Mouse (Mus musculus): ENCODE results near the gene Als2. TPM values are rescaled to one million over a fixed set of nuclear protein-coding genes. Genes with fewer than 3 reads are reported as not detected.

The Als2 gene
- polyA plus RNA-seq, 1 experiment from 2014 or later = 14.8 TPM

DNA sequence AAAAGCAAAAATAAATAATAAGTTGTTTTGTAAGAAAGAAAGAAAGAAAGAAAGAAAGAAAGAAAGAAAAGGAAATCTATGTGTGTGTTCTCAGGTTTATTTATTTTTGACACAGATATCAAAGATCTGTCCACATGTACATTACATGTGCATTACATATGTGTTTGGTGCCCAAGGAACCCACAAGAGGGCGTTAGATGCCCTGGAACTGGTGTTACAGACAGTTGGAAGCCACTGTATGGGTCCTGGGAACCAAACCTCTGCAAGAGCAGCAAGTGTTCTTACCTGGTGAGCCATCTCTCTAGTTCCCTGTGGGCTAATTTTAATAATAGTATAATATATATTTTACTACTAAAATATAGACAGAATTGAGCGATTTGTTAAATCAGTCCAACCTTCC is 6.7 kb upstream of the Als2 start:
- no peak overlapping the region for H3K4me2 ChIP-seq
- WGBS = 67% methylated on average over 2 of the region's 2 CpGs

DNA sequence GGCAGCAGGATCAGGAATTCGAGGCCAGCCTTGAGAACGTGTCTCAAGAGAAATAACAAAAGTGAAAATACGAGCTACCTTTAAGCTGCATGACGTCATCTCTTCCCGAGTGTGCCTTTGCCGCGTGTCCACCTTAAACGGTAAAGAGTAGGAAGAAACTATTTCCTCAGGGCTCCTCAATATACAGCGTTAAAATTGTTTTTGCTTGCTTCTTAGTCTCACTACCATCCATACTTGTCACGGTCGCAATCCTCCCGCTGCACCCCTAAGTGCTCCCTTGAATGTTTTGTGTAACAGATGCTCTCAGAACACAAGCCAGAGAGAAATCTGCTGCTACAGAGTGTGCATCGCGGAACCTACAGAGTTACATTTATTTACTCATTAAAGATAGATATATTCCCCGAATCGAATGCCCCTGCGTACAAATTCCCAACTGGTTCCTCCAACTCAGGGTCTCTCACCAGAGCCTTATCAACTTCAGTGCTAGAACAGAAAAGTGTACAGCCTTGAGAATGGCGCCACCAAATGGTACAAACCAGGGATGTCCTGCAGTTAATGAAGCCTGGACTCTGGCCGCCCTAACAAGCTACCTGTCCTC is 682 bp upstream of the Als2 start:
- H3K27ac ChIP-seq (replicated peaks) = peak overlapping the region; percentile 46
- under 1% methylated on average over 19 of the region's 19 CpGs for WGBS
- H3K4me1 ChIP-seq (replicated peaks) = peaks cover 17% of the 10 kb centered on the region
- H3K27me3 ChIP-seq = no peaks in the 10 kb centered on the region
- peak overlapping the region; percentile 78 for H3K4me3 ChIP-seq
- peak overlapping the region; percentile 77 for H3K4me2 ChIP-seq
- H3K9me3 ChIP-seq = no peaks in the 10 kb centered on the region
- peak overlapping the region; percentile 70 for H3K9ac ChIP-seq
- no peaks in the 10 kb centered on the region for H3K36me3 ChIP-seq
- peak; percentile 48 for ATAC-seq (ENCODE audit: low read depth)

More for the DNA sequence above, 6.7 kb upstream of the Als2 start:
- Histone ChIP-seq H3K9me3 (no peaks in the 10 kb centered on the region), H3K4me3 (no peak overlapping the region), H3K27me3 (no peaks in the 10 kb centered on the region), H3K4me1 (replicated peaks) (no peaks in the 10 kb centered on the region), H3K9ac (no peak overlapping the region), H3K36me3 (no peaks in the 10 kb centered on the region), H3K27ac (replicated peaks) (no peak overlapping the region)
- no peak for ATAC-seq (ENCODE audit: low read depth)

DNA sequence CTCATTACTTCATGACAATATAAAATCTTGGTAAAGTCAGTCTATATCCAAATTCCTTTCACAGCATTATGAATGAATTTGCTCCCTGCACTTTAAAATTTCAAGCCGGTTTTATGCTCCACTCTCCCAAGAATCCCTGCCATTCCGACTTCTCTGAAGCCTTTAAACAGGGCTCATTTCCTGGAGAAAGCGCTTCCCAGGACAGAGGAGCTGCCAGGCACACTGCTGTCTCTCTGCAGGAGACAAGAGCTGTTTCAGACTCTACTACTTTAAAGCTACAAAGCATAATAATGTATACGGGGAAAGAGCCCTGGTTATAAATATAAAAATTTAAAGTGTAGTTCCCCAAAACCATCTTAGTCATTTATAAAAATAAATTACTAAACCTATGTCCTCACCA is 7.8 kb downstream of the Als2 start:
- ATAC-seq (ENCODE audit: low read depth) = no peak
- Histone ChIP-seq H3K9ac (no peak overlapping the region), H3K27me3 (no peaks in the 10 kb centered on the region), H3K4me3 (no peak overlapping the region), H3K36me3 (no peaks in the 10 kb centered on the region; the same call in 1 of the 2 replicates), H3K9me3 (no peaks in the 10 kb centered on the region), H3K27ac (replicated peaks) (no peak overlapping the region), H3K4me1 (replicated peaks) (no peaks in the 10 kb centered on the region), H3K4me2 (no peak overlapping the region)
- 20% methylated on average over 4 of the region's 4 CpGs for WGBS

DNA sequence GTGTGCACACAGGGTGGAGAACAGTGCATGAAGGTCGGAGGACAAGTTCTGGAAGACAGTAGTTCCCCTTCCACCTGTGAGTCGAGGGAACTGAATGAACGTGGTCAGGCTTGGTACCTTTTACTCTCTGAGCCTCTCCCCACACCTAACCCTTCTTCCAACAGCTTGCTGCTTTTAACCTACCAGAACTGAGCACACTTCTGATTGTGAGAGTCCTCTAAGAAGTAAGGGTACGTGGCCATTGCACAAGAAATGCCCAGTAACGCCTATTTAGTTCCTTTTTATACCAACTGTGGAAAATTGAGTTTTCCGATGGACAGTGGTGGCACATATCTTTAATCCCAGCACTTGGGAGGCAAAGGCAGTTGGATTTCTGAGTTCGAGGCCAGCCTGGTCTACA is 8.5 kb downstream of the Als2 start:
- no peaks in the 10 kb centered on the region for H3K27me3 ChIP-seq
- no peaks in the 10 kb centered on the region; the same call in 1 of the 2 replicates for H3K36me3 ChIP-seq
- H3K9me3 ChIP-seq = no peaks in the 10 kb centered on the region
- H3K27ac ChIP-seq (replicated peaks) = no peak overlapping the region
- no peak for ATAC-seq (ENCODE audit: low read depth)
- no peaks in the 10 kb centered on the region for H3K4me1 ChIP-seq (replicated peaks)
- 89% methylated on average over 7 of the region's 7 CpGs for WGBS
- H3K9ac ChIP-seq = no peak overlapping the region
- H3K4me2 ChIP-seq = no peak overlapping the region
- no peak overlapping the region for H3K4me3 ChIP-seq

DNA sequence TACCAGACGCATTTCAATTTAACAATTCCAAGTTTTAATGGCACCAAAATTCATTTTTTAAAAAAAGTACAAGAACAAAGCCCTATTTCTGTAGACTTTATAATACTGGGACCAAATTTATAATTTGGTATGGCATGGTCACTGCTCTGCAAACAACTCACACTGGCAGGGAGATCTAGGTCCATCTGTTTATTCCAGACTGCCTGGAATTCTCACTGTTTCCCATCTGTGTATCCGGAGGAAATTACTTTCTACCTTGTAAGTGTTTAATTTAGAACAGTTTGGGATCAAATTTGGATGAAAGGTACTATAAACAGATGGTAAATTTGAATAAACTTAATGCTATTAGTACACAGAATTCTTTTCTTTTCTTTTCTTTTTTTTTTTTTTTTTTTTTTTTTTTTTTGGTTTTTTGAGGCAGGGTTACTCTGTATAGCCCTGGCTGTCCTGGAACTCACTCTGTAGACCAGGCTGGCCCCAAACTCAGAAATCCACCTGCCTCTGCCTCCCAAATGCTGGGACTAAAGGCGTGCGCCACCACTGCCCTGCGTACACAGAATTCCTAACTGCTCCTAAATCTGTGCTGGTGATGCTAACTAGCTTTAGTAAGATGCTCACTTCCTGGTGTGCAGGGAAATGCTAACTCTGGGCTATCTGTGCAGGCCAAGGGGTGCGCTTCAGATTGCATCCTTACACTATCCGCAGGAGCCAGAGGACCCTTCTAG is 14.8 kb downstream of the Als2 start:
- H3K36me3 ChIP-seq = peaks cover 5% of the 10 kb centered on the region; the same call in 1 of the 2 replicates
- 95% methylated on average over 7 of the region's 7 CpGs for WGBS
- ATAC-seq (ENCODE audit: low read depth) = no peak
- H3K27me3 ChIP-seq = no peaks in the 10 kb centered on the region
- no peaks in the 10 kb centered on the region for H3K9me3 ChIP-seq
- H3K4me1 ChIP-seq (replicated peaks) = no peaks in the 10 kb centered on the region
- H3K4me3 ChIP-seq = no peak overlapping the region
- no peak overlapping the region for H3K4me2 ChIP-seq
- H3K27ac ChIP-seq (replicated peaks) = no peak overlapping the region
- no peak overlapping the region for H3K9ac ChIP-seq

DNA sequence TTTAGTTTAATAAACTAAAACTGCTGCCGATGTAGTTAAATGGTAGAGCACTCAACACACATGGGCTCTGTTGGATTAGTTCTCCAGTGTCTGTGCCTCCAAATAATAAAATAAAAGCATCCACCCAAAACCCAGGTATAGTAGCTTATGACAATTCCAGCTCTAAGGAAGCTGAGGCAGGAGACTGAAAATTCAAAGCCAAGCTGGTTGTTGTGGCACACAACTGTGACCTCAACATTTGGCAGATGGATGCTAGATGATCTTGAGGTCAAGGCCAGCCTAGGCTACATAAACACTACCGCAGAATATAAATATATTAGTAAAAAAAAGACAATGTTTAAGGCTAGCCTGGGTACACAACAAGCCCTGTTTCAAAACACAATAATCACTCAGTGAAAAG is 15.4 kb downstream of the Als2 start:
- no peak overlapping the region for H3K9ac ChIP-seq
- no peaks in the 10 kb centered on the region for H3K27me3 ChIP-seq
- WGBS = 92% methylated on average over 2 of the region's 2 CpGs
- no peaks in the 10 kb centered on the region for H3K4me1 ChIP-seq (replicated peaks)
- no peak overlapping the region for H3K4me3 ChIP-seq
- H3K27ac ChIP-seq (replicated peaks) = no peak overlapping the region
- H3K36me3 ChIP-seq = peaks cover 8% of the 10 kb centered on the region; the same call in 1 of the 2 replicates
- no peak overlapping the region for H3K4me2 ChIP-seq
- ATAC-seq (ENCODE audit: low read depth) = no peak
- H3K9me3 ChIP-seq = no peaks in the 10 kb centered on the region

DNA sequence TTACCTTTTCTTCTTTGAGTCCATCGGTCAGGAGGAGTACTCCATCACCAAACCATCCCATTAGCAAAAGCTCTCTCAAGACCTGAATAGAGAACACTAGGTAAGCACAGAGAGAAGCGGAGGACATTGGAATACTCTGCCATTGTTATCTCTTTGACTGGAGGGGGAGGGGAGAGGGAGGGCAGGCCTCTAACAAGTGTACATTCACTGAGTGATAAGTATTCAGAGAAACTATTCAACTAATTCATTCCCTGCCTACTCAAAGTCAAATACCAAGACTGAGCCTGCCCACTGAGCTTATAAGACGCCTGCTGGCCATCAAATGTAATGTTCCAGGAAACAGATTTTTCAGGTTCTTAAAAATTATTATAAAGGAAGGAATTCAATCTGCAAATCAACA is 16.7 kb downstream of the Als2 start:
- Histone ChIP-seq H3K4me1 (replicated peaks) (no peaks in the 10 kb centered on the region), H3K36me3 (peaks cover 18% of the 10 kb centered on the region), H3K4me3 (no peak overlapping the region), H3K27ac (replicated peaks) (no peak overlapping the region), H3K9me3 (no peaks in the 10 kb centered on the region), H3K27me3 (no peaks in the 10 kb centered on the region), H3K9ac (no peak overlapping the region), H3K4me2 (no peak overlapping the region)
- WGBS = 82% methylated on average over 3 of the region's 3 CpGs
- no peak for ATAC-seq (ENCODE audit: low read depth)

DNA sequence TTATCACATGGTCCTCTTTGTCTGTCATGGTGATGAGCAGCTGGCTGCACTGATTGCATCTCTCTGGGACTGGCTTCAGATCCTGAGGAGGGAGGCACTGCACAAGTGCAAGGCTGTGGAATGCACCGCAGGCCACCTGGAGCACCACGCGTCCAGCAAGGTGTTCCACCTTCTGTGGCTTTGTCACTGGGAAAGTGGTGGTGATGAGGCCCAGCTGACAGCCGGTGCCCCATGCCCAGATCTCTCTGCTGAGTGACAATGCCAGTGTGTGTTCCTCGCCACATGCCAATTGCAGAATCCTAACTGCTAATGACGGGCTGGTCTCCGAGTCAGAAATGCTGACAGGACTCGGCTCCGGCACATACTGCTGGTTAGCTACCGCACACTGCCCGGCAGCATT is 21.6 kb downstream of the Als2 start:
- Histone ChIP-seq H3K36me3 (peaks cover 37% of the 10 kb centered on the region), H3K4me1 (replicated peaks) (no peaks in the 10 kb centered on the region), H3K27ac (replicated peaks) (no peak overlapping the region), H3K27me3 (no peaks in the 10 kb centered on the region), H3K4me3 (no peak overlapping the region), H3K4me2 (no peak overlapping the region), H3K9me3 (no peaks in the 10 kb centered on the region), H3K9ac (no peak overlapping the region)
- ATAC-seq (ENCODE audit: low read depth) = no peak
- 95% methylated on average over 11 of the region's 11 CpGs for WGBS

DNA sequence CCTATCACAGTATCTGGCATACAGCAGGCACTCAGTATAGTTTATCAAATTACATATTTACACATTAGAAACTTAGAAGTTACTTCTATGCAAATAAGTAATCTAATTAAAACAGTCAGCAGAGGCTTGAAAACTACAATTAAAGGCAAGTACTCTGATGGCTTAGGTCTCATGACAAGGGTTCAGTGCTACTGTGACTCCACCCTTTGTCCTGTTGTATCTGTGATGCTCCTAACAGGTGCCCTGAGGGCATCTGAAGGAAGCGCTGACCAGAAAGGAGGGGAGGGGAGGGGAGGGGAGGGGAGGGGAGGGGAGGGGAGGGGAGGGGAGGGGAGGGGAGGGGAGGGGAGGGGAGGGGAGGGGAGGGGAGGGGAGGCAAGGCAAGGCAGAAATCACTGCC is 24.1 kb downstream of the Als2 start:
- no peaks in the 10 kb centered on the region for H3K27me3 ChIP-seq
- no peaks in the 10 kb centered on the region for H3K9me3 ChIP-seq
- ATAC-seq (ENCODE audit: low read depth) = no peak
- no peak overlapping the region for H3K4me3 ChIP-seq
- H3K9ac ChIP-seq = no peak overlapping the region
- 60% methylated on average over 1 of the region's 1 CpGs for whole genome bisulfite sequencing
- no peaks in the 10 kb centered on the region for H3K4me1 ChIP-seq (replicated peaks)
- no peak overlapping the region for H3K27ac ChIP-seq (replicated peaks)
- H3K36me3 ChIP-seq = peaks cover 55% of the 10 kb centered on the region
- no peak overlapping the region for H3K4me2 ChIP-seq

DNA sequence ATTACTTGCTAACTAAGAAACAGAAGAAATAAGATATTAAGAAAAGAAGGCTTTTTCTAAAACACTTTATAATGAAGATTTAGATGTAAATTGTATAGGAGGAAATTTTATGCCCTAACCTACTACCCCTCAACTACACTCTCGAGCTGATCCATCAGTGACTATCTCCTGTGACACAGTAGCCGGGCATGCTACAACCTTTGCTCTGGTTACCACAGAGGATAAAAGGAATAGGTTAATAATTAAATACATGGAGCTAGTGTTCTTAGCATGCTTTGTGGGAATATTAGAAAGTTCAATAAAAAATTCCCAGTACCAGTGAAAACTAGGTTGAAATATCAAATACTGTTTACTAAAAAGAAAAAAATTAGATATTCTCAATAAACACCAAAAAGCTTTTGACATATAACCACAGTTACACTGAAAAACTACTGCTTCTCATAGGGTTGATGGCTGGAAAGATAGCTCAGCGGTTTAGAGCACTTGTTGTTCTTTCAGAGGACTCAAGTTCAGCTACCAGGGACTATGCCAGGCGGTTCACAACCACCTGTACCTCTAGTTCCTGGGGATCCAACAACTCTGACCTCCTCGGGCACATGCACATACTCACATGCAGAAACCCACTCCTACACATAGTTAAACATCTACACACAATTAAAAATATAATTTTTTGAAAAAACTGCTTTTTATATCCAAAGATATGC is 24.8 kb downstream of the Als2 start:
- Histone ChIP-seq H3K4me2 (no peak overlapping the region), H3K36me3 (peaks cover 54% of the 10 kb centered on the region), H3K9me3 (no peaks in the 10 kb centered on the region), H3K4me3 (no peak overlapping the region), H3K9ac (no peak overlapping the region), H3K27me3 (no peaks in the 10 kb centered on the region), H3K27ac (replicated peaks) (no peak overlapping the region), H3K4me1 (replicated peaks) (no peaks in the 10 kb centered on the region)
- WGBS = 72% methylated on average over 5 of the region's 5 CpGs
- ATAC-seq (ENCODE audit: low read depth) = no peak

DNA sequence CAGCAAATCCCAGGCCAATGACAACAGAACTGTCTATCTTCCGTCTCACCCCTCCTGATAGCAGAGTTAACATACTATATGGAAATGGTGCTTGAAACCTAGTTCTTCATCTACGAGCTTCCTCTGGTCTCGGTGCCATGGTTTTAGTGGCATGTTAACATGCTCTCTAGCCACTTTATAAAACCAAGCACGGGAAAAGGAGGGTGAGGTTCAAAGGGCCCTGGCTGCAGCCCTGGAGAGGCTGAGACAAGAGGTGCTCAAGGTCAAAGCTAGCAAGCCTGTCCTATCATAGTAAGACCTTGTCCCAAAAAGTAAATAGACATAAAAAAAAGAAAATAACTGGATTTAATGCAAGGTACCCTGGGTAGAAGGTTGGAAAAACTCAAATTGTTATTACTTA is 25.4 kb downstream of the Als2 start:
- H3K27me3 ChIP-seq = no peaks in the 10 kb centered on the region
- no peak overlapping the region for H3K4me2 ChIP-seq
- H3K36me3 ChIP-seq = peaks cover 55% of the 10 kb centered on the region
- H3K4me3 ChIP-seq = no peak overlapping the region
- H3K27ac ChIP-seq (replicated peaks) = no peak overlapping the region
- H3K9me3 ChIP-seq = no peaks in the 10 kb centered on the region
- H3K4me1 ChIP-seq (replicated peaks) = no peaks in the 10 kb centered on the region
- WGBS = 89% methylated on average over 4 of the region's 4 CpGs
- ATAC-seq (ENCODE audit: low read depth) = no peak
- H3K9ac ChIP-seq = no peak overlapping the region

DNA sequence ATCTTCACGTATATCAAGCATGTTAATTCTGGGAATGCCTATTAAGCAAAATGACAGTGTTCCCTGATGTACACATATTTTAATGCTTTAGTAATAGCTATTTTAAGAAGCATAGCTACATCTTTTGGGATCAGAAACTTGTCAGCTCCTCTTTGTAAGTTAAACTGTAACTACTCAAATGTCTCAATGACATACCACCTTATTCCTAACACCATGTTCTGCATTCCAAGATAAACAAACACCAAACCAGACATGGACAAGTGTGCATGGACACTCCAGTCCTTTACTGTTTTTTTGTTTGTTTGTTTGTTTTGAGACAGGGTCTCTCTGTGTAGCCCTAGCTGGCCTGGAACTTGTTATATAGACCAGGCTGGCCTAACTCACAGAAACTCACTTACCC is 28.7 kb downstream of the Als2 start:
- no peaks in the 10 kb centered on the region for H3K27me3 ChIP-seq
- no peak for ATAC-seq (ENCODE audit: low read depth)
- H3K9ac ChIP-seq = no peak overlapping the region
- H3K36me3 ChIP-seq = peaks cover 48% of the 10 kb centered on the region
- H3K4me3 ChIP-seq = no peak overlapping the region
- H3K4me2 ChIP-seq = no peak overlapping the region
- H3K27ac ChIP-seq (replicated peaks) = no peak overlapping the region
- WGBS = 97% methylated on average over 1 of the region's 1 CpGs
- H3K9me3 ChIP-seq = no peaks in the 10 kb centered on the region
- H3K4me1 ChIP-seq (replicated peaks) = no peaks in the 10 kb centered on the region
